Mouse (Mus musculus) right cerebral cortex, postnatal 36 days (tissue): ENCODE data around the gene Arl6ip1.
"Not testable (repeated sequence)": the region's sequence is repeated elsewhere in the genome, so short reads cannot be mapped to it uniquely, and the experiment has no call there.

Source experiments
- DNase-seq, 2 experiments: peaks; one replicate each; pipeline ENCODE4 v3.0.0; 2022; ENCODE audit warnings: low spot score in 2 of 2, mixed read lengths in 1 of 2

Gene Arl6ip1

GRCm38 (mm10) chr7:118129430-118130041, at the start of gene Arl6ip1:
Gene Arl6ip1 (minus strand): TSS chr7:118129662.
- peak; percentile 96 to 97 for DNase-seq

DNA sequence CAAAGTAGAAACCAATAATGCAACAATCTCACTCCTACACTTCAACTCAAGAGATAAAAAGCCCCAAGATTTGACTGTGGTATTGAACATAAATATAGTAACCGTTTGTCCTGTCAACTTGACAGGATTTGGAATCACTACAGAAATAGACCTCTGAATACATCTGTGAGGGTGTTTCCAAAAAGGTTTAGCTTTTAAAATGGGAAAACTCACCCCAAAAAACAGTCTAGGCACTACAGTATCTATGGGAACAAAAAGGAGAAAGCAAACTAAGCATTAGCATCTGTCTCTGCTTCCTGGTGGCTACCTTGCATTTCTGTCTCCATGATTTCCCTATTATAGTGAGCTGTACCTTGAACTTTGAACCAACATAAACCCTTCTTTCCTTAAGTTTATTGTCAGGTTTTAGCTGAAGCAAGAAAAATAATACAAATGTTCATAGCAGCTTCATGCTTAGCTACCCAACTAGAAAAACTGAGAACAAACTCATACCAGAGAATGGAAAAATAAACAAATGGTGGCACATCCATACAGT, 46.4 kb upstream of the Arl6ip1 start:
- no peak for DNase-seq

DNA sequence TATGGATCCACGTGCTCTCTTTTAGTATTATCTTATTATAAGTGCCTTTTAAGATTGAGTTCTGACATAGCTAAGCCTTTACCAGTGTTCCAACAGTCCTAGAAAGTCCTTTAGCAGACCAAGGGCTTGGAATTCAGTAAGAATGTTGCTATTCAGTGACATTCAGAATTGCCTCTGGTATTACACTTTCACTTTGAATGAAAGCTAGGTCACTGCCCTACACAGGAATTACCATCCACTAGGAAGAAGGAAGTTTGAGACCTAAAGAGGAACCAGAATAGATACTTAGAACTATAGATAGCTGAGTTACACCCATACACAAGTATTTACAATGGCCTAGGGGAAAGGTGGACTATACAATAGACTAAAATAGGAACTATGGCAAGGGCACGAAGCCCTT, 40.7 kb upstream of the Arl6ip1 start:
- DNase-seq, result not testable (repeated sequence)

- no peak for DNase-seq
These were observed 33.5 kb upstream of the Arl6ip1 start for GRCm38 (mm10) chr7:118163006-118163405.

GRCm38 (mm10) chr7:118160121-118160520, 30.7 kb upstream of the Arl6ip1 start:
- DNase-seq, result peak; percentile 36 to 77

- no peak for DNase-seq
These were observed 27.0 kb upstream of the Arl6ip1 start for GRCm38 (mm10) chr7:118156461-118156860.

DNA sequence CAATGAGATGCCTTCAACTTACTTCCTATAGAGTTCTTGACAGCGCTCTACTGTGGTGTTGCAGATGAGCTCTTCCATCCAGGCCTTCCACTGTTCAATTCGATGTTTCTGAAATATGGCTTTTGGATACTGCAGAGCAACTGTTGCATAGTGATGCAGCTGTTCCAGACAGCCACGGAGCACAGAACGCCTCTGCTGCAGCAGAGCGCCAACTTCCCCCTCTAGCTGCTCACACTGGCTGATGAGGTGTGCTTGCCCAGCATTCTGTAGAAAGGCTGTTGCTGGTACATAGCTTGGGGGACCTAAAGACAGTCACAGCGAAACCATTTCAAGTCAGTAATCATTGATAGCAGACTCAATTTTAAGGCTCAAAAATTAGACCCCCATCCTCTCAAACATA, 24.7 kb upstream of the Arl6ip1 start:
- DNase-seq, result peak; percentile 25 to 28

DNA sequence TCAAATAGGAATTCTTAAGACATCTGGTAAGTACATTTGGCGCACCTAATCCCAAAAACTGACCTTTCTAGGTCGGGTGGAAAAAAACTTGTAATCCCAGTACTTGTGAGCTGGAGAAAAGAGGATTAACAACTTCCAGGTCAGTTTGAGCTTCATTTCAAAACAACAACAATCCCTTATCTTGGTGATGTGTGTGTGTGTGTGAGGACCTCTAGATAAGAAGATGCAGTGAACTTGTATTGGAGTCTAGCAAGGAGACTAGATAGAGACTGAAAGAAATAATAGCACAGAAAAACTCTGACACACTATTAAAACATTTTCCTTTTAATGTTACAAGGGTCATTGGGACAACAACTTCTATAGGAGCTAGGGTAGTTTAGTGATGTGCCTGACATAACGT, 14.1 kb upstream of the Arl6ip1 start:
- no peak for DNase-seq

- DNase-seq, result no peak
These were observed 13.7 kb upstream of the Arl6ip1 start for GRCm38 (mm10) chr7:118143123-118143522.

- no peak for DNase-seq
These were observed 11.8 kb upstream of the Arl6ip1 start for GRCm38 (mm10) chr7:118141271-118141670.

GRCm38 (mm10) chr7:118135128-118135527, 5.7 kb upstream of the Arl6ip1 start:
- DNase-seq, result no peak

- no peak for DNase-seq
These were observed 485 bp downstream of the Arl6ip1 start for GRCm38 (mm10) chr7:118128925-118129429.

- DNase-seq, result no peak
These were observed 3.1 kb downstream of the Arl6ip1 start for GRCm38 (mm10) chr7:118126219-118126875.

- no peak for DNase-seq
These were observed 3.7 kb downstream of the Arl6ip1 start for GRCm38 (mm10) chr7:118125736-118126135.

DNA sequence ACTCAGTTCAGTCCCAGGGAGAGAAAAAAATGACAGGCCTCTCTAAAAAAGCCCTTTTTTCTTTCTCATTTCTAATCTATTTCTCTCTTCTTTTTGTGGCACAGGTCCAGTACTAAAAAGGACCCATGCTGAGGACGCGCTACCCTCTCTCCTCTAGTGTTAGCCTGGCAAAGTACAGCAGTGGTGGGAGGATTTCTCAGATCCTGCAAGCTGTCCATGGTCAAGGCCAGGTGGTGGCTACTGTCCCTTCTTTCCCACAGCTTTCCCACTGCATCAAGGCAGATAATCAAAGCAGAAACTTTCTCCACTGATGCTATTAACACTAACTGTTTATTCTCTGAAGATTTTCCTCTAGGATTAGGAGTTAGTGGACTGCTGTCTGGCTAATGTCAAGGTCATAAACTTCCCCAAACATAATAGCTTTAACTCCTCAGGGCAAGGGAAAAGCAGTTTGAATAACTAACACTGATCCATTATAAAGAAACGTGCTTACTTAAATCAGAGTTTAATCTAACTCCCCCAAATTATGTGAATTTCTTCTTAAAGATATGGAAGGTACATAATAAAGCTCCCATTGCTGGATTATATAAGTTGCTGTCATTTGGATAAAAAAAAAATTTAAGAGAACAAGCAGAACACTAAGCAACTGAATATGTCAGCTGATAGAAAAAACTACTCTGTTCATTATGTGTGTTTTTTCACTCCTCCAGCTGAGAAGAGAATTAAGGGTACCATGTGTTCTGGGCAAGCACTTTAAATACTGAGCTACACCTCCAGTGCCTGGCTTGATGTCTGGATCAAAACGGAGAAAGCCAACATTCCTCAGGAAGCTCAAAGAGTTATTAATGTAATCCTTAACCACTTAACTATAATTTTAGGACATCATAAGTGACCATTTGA, 5.7 kb downstream of the Arl6ip1 start:
- DNase-seq, result peak in 1 of 2 experiments; percentile 38

DNA sequence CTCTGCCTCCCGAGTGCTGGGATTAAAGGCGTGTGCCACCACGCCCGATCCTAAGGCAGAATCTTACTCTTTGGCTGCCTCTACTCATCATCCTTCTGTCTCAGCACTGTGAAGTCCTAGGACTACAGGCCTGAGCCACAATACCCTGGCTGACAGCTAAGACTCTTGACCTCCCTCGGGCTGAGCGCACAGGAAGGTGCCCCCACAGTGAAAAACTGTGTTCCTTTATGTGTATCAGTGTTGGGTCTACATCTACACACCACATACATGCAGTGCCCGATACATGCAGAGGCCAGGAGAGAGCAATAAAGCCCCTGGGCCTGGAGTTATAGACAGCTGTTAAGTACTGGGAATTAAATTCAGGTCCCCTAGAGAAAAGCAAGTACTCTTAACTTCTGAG, 7.2 kb downstream of the Arl6ip1 start:
- DNase-seq, result no peak

DNA sequence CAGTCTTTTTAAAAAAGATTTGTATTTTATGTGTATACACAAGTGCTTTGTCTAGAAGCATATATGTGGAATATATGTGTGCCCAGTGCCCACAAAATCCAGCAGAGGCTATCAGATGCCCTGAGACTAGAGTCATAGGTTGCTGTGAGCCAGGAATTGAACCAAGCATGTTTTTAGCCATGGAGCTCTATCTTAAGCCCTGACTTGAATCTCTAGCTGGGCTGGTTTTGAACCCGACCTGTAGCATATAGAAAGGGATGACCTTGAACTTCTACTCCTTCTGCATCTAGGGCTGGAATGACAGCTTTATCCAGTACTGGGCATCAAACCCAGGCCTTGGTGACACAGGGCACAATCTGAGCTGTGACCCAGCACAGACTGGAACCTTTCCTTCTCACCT, 8.8 kb downstream of the Arl6ip1 start:
- no peak for DNase-seq

- no peak for DNase-seq
These were observed 9.5 kb downstream of the Arl6ip1 start for GRCm38 (mm10) chr7:118119946-118120345.

DNA sequence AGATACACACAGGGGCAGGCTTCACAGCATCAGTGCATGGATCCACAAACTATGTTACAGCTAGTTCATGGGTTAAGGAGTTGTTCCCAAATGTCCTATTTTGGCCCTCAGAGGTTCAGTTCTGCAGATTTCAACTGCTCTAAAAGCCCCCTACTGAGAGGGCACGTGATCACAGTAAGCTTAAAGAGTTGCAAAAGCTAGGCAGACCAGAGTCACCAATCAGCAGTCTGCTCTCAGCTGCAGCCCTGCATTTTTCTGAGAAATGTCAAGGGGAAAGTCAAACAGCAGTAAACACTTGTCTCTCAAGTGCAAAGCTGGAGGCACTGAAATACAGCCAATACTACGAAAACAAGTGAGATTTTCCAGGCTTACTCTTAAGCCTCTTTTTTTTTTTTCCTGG, 10.3 kb downstream of the Arl6ip1 start:
- no peak for DNase-seq

DNA sequence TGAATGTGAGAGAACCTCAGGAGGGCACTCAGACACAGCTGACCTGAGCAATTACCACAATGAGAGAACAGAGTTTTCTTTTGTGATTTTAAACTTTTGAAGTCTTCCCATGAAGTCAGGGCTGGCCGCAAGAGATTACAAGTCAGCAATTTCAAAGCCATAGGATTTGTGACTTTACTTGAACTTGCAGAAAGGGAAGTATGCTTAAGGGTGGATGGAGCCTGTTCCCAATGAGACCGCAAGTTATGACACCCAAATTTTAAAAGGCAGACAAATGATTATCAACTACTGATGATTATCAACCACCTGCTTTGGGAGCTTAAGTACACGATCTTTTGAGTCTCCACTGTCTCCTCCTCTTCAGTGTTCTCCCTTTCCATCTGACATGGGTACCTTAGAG, 11.0 kb downstream of the Arl6ip1 start:
- DNase-seq, result no peak

DNA sequence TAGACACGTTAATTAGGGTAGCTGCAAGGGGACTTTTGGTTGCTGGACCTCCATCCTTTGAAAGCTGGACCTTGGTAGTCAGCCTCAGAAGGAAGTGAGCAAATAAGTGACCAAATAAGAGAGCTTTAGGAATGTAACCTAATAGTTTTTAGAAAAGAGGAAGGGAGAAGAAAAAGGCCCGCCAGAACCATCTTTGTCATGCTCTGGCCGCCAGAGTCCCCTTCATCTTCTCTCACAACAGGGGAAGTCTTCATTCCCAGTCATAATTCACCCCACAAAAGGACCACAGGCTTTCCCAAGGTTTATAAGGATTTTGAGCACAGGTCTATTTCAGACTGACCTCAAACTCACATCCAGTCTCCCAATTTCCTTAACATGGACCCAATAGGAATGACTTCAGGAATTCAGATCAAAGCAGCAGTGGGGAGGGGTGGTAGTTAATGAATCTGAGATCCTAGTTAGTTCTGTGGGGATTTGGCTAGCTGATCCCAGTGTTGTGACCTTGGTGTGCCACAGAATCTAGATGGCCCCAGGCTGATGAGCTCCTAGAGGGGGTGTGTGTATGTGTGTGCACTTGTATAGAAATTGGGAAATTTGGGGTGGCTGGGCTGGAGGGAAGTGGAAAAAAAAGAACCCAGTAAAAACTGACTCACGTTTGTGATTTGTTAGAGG, 11.8 kb downstream of the Arl6ip1 start:
- no peak for DNase-seq
